Mouse (Mus musculus) kidney, adult 2 months (tissue): ENCODE data around the gene Ptbp3. TPM values are rescaled to one million over a fixed set of nuclear protein-coding genes. Genes with fewer than 3 reads are reported as not detected.
A peak's percentile ranks its signal among the peaks of the same experiment; 100 is the strongest.

Experiments
- DNase-seq: peaks from one replicate; pipeline ENCODE4 v3.0.0; 2021
- H3K27ac ChIP-seq: fragments of 200-500 bp; 2 replicates; pipeline ENCODE4 v1.5.1; 2012; ENCODE audit warnings: low read depth, low read length, control low read depth, inconsistent platforms; ENCODE audit not compliant: insufficient read depth
- H3K27me3 ChIP-seq: fragments of 200-500 bp; replicated peaks from 2 replicates; pipeline ENCODE4 v1.6.1; 2012; ENCODE audit warnings: mild to moderate bottlenecking, moderate library complexity, low read length, inconsistent platforms; ENCODE audit not compliant: control insufficient read depth, insufficient read depth
- H3K36me3 ChIP-seq: fragments of 200-500 bp; 2 replicates; pipeline ENCODE4 v1.6.1; 2012; ENCODE audit warnings: mild to moderate bottlenecking, moderate library complexity, low read length, inconsistent platforms; ENCODE audit not compliant: control insufficient read depth, insufficient read depth
- H3K4me1 ChIP-seq: fragments of 200-500 bp; 2 replicates; pipeline ENCODE4 v1.6.1; 2011; ENCODE audit warnings: low read length; ENCODE audit not compliant: control insufficient read depth, insufficient read depth
- H3K4me3 ChIP-seq: fragments of 200-500 bp; 2 replicates; pipeline ENCODE4 v1.5.1; 2011; ENCODE audit warnings: mild to moderate bottlenecking, low read depth, low read length, control low read depth; ENCODE audit not compliant: insufficient read depth
- CTCF ChIP-seq: fragments of 200-500 bp; conservative IDR thresholded peaks from 2 replicates; pipeline ENCODE4 v1.5.1; 2011; ENCODE audit warnings: low read depth, mild to moderate bottlenecking, control low read depth, low read length, moderate library complexity, mixed read lengths; ENCODE audit not compliant: insufficient read depth, insufficient read length
- POLR2A ChIP-seq: fragments of 200-500 bp; IDR thresholded peaks from one replicate; pipeline ENCODE4 v1.6.1; 2011; ENCODE audit warnings: low read depth, low read length, control low read depth
- WGBS: fragments of 180-500 bp; shearing (Covaris S2); methylation state at CpG from one replicate; pipeline ENCODE4 v1.1.7; 2018; 5-methylcytosine and 5-hydroxymethylcytosine counted together
- polyA plus RNA-seq: library from polyadenylated mRNA; depleted of rRNA; stranded (reverse); fragments of >200 nt; gene quantifications from 2 replicates; pipeline ENCODE4 v1.2.3, GENCODE M21; 2012

Ptbp3 gene
- polyA plus RNA-seq, 1 experiment = 33.8 TPM

- Histone ChIP-seq H3K36me3 (no peaks in the 10 kb centered on the region), H3K4me1 (peaks cover 14% of the 10 kb centered on the region), H3K27ac (peak overlapping the region; percentile 41; the same call in 1 of the 2 replicates), H3K27me3 (no peaks in the 10 kb centered on the region), H3K4me3 (no peak overlapping the region)
- TF ChIP-seq POLR2A (no peak), CTCF (no peak)
- WGBS = 12% methylated on average over 7 of the region's 7 CpGs
- peak; percentile 49 for DNase-seq
Measured at GRCm38 (mm10) chr4:59546285-59547071, 2.7 kb downstream of the Ptbp3 start.

- H3K27ac ChIP-seq = no peak overlapping the region
- TF ChIP-seq POLR2A (no peak), CTCF (no peak)
- no peaks in the 10 kb centered on the region for H3K27me3 ChIP-seq
- no peak for DNase-seq
- peaks cover 14% of the 10 kb centered on the region for H3K4me1 ChIP-seq
- 50% methylated on average over 2 of the region's 2 CpGs for WGBS
- no peaks in the 10 kb centered on the region for H3K36me3 ChIP-seq
- no peak overlapping the region for H3K4me3 ChIP-seq
Measured at GRCm38 (mm10) chr4:59544654-59545053, 4.5 kb downstream of the Ptbp3 start.

GRCm38 (mm10) chr4:59543006-59543405 lies 6.2 kb downstream of the Ptbp3 start:
- no peaks in the 10 kb centered on the region for H3K36me3 ChIP-seq
- H3K4me3 ChIP-seq = no peak overlapping the region
- no peaks in the 10 kb centered on the region; the same call in 1 of the 2 replicates for H3K27me3 ChIP-seq
- no peak for DNase-seq
- TF ChIP-seq CTCF (no peak), POLR2A (no peak)
- no peak overlapping the region for H3K27ac ChIP-seq
- peaks cover 14% of the 10 kb centered on the region for H3K4me1 ChIP-seq

GRCm38 (mm10) chr4:59536281-59536680 lies 12.9 kb downstream of the Ptbp3 start:
- Histone ChIP-seq H3K36me3 (no peaks in the 10 kb centered on the region), H3K27ac (no peak overlapping the region), H3K4me1 (peaks cover 5% of the 10 kb centered on the region; the same call in 1 of the 2 replicates), H3K27me3 (no peaks in the 10 kb centered on the region; the same call in 1 of the 2 replicates), H3K4me3 (no peak overlapping the region)
- DNase-seq = no peak
- WGBS = 86% methylated on average over 1 of the region's 1 CpGs
- TF ChIP-seq CTCF (no peak), POLR2A (no peak)

GRCm38 (mm10) chr4:59535624-59536023 lies 13.5 kb downstream of the Ptbp3 start:
- TF ChIP-seq POLR2A (no peak), CTCF (no peak)
- no peaks in the 10 kb centered on the region for H3K36me3 ChIP-seq

GRCm38 (mm10) chr4:59533268-59533667 lies 15.9 kb downstream of the Ptbp3 start:
- no peak for TF ChIP-seq POLR2A
- TF ChIP-seq CTCF = no peak
- Histone ChIP-seq H3K36me3 (no peaks in the 10 kb centered on the region), H3K4me3 (no peak overlapping the region), H3K4me1 (peaks cover 8% of the 10 kb centered on the region; the same call in 1 of the 2 replicates), H3K27ac (no peak overlapping the region), H3K27me3 (no peaks in the 10 kb centered on the region)
- WGBS = 69% methylated on average over 2 of the region's 2 CpGs
- DNase-seq = no peak

More at GRCm38 (mm10) chr4:59535624-59536023, 13.5 kb downstream of the Ptbp3 start:
- H3K4me1 ChIP-seq = peaks cover 6% of the 10 kb centered on the region; the same call in 1 of the 2 replicates
- H3K4me3 ChIP-seq = no peak overlapping the region
- DNase-seq = no peak
- H3K27me3 ChIP-seq = no peaks in the 10 kb centered on the region; the same call in 1 of the 2 replicates
- no peak overlapping the region for H3K27ac ChIP-seq

- no peaks in the 10 kb centered on the region for H3K36me3 ChIP-seq
- TF ChIP-seq CTCF (no peak), POLR2A (no peak)
- no peak overlapping the region for H3K27ac ChIP-seq
- H3K4me3 ChIP-seq = no peak overlapping the region
- WGBS = 56% methylated on average over 1 of the region's 1 CpGs
- no peaks in the 10 kb centered on the region for H3K27me3 ChIP-seq
- no peak for DNase-seq
- peaks cover 20% of the 10 kb centered on the region; the same call in 1 of the 2 replicates for H3K4me1 ChIP-seq
Measured at GRCm38 (mm10) chr4:59531172-59531571, 18.0 kb downstream of the Ptbp3 start.
